Mouse (Mus musculus): ENCODE results near the gene Cfl2.

GRCm38 (mm10) chr12:54819181-54819935, 43.3 kb downstream of the Cfl2 start:
- TF ChIP-seq EP300 (IDR thresholded peaks at IDR 0.05) (no peak), CTCF (IDR thresholded peaks at IDR 0.05) (no peak)
